Mouse (Mus musculus) midbrain, postnatal 0 days (tissue): Measurements from ENCODE around the gene Tagln2. TPM values are rescaled to one million over a fixed set of nuclear protein-coding genes. Genes with fewer than 3 reads are reported as not detected.
A peak's percentile ranks its signal among the peaks of the same experiment; 100 is the strongest.

Source experiments
- ATAC-seq: fragments of 200-750 bp; cut with Nextera tagmentation; 2 replicates; pipeline ENCODE4 v1.8.0; 2017; ENCODE audit warnings: moderate number of reproducible peaks, mild to moderate bottlenecking, moderate TSS enrichment, moderate library complexity; ENCODE audit not compliant: low FRiP score
- DNase-seq: peaks from one replicate; pipeline ENCODE4 v3.0.0-alpha.2; 2015; ENCODE audit warnings: low spot score
- H3K27ac ChIP-seq: fragments of 300-500 bp; sonication (generic); 2 replicates; pipeline ENCODE4 v1.5.1; 2014; ENCODE audit warnings: low read depth, mild to moderate bottlenecking, low read length, mixed read lengths
- H3K27me3 ChIP-seq: fragments of 300-500 bp; sonication (generic); 2 replicates; pipeline ENCODE4 v1.6.1; 2014; ENCODE audit warnings: low read length, control low read depth, mixed read lengths; ENCODE audit not compliant: insufficient read depth
- H3K36me3 ChIP-seq: fragments of 300-500 bp; sonication (generic); 2 replicates; pipeline ENCODE4 v1.6.1; 2014; ENCODE audit warnings: low read length, control low read depth, mixed read lengths; ENCODE audit not compliant: insufficient read depth
- H3K4me1 ChIP-seq: fragments of 300-500 bp; sonication (generic); 2 replicates; pipeline ENCODE4 v1.6.1; 2014; ENCODE audit warnings: mild to moderate bottlenecking, control low read depth, antibody characterized with exemption, low read length, mixed read lengths; ENCODE audit not compliant: insufficient read depth
- H3K4me2 ChIP-seq: fragments of 300-500 bp; sonication (generic); 2 replicates; pipeline ENCODE4 v1.6.1; 2014; ENCODE audit warnings: low read depth, mild to moderate bottlenecking, low read length, mixed read lengths; ENCODE audit not compliant: poor library complexity, severe bottlenecking
- H3K4me3 ChIP-seq: fragments of 300-500 bp; sonication (generic); 2 replicates; pipeline ENCODE4 v1.5.1; 2014; ENCODE audit warnings: low read depth, mild to moderate bottlenecking, low read length, moderate library complexity
- H3K9ac ChIP-seq: fragments of 300-500 bp; sonication (generic); replicated peaks from 2 replicates; pipeline ENCODE4 v1.6.1; 2014; ENCODE audit warnings: mild to moderate bottlenecking, low read length, moderate library complexity, mixed read lengths; ENCODE audit not compliant: poor library complexity, severe bottlenecking
- H3K9me3 ChIP-seq: fragments of 300-500 bp; sonication (generic); 2 replicates; pipeline ENCODE4 v1.6.1; 2016; ENCODE audit warnings: low read length, control low read depth
- CTCF ChIP-seq: IDR thresholded peaks from 2 replicates; pipeline ENCODE4 v1.5.1; 2016; ENCODE audit warnings: antibody characterized with exemption, mild to moderate bottlenecking
- WGBS: fragments of 180-500 bp; shearing (Covaris S2); extraction: QIAGEN DNeasy Blood & Tissue Kit; methylation state at CpG from one replicate; pipeline ENCODE4 v1.1.7; 2014; 5-methylcytosine and 5-hydroxymethylcytosine counted together
- polyA plus RNA-seq: library from polyadenylated mRNA; unstranded; fragments of >200 nt; fragmentation: Nextera tagmentation; extraction: Ambion mirVana; gene quantifications from 2 replicates; pipeline ENCODE4 v1.2.1, GENCODE M21; 2015
- total RNA-seq: library from RNA; depleted of rRNA; stranded (reverse); fragments of >200 nt; gene quantifications from 2 replicates; pipeline ENCODE4 v1.2.3, GENCODE M21; 2014

Tagln2 gene
- total and polyA plus RNA-seq, 2 experiments from 2014 or later = 36.7 to 41.6 TPM

DNA sequence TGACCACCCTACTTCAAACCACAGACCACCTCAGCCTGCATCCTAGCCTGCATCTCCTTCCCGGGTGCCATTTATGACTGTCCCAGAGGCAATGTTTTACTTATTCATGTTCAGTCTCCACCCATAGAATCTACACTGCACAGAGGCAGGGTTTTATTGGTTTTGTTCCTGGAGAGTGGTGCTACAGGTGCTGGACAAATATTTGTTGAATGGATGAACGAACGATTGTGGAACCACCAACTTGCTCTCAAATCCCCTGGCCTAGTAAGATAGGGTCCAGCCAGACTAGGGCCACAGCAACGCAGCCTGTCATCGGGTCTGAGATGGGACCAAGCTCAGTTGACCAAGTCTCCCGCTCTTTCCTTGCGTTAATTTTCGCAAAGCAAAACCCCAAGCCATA lies 10.1 kb downstream of the Tagln2 start:
- ATAC-seq = no peak
- H3K9me3 ChIP-seq = no peaks in the 10 kb centered on the region
- no peak overlapping the region for H3K4me3 ChIP-seq
- WGBS = 60% methylated on average over 8 of the region's 8 CpGs
- H3K4me1 ChIP-seq = no peaks in the 10 kb centered on the region
- no peak for TF ChIP-seq CTCF
- no peaks in the 10 kb centered on the region for H3K36me3 ChIP-seq
- no peaks in the 10 kb centered on the region for H3K27me3 ChIP-seq
- H3K9ac ChIP-seq = no peak overlapping the region
- no peak overlapping the region for H3K27ac ChIP-seq
- H3K4me2 ChIP-seq = no peak overlapping the region
- DNase-seq = no peak

GRCm38 (mm10) chr1:172510421-172510972 lies 10.7 kb downstream of the Tagln2 start:
- no peak overlapping the region for H3K4me3 ChIP-seq
- DNase-seq (no peak), ATAC-seq (no peak)
- no peak overlapping the region for H3K4me2 ChIP-seq
- 30% methylated on average over 13 of the region's 13 CpGs for WGBS
- no peaks in the 10 kb centered on the region for H3K9me3 ChIP-seq
- no peaks in the 10 kb centered on the region for H3K27me3 ChIP-seq
- H3K36me3 ChIP-seq = no peaks in the 10 kb centered on the region
- no peak for TF ChIP-seq CTCF
- H3K27ac ChIP-seq = no peak overlapping the region
- no peaks in the 10 kb centered on the region for H3K4me1 ChIP-seq
- H3K9ac ChIP-seq = no peak overlapping the region

DNA sequence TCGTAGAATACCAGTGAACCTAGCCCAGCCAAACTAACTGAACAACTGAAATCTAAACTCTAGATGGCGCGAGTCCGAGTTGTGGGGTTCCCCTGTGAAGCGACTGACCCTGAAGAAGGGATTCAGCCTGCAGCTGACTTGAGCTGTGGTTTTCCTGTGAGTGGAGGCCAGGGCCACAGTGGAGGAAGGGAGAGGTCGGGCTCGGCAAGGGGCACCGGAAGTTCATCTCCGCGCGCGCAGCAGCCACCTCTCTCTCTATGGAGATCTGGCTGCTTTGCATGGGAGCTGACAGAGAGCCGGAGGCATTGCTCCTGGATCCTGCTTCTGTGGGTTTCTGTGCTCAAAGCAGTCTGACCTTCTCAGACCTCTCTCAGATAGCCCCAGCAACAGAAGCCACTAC lies 13.1 kb downstream of the Tagln2 start:
- DNase-seq (no peak), ATAC-seq (no peak)
- Histone ChIP-seq H3K4me2 (peak overlapping the region; percentile 3; the same call in 1 of the 2 replicates), H3K4me3 (no peak overlapping the region), H3K9ac (no peak overlapping the region), H3K27ac (no peak overlapping the region), H3K9me3 (no peaks in the 10 kb centered on the region; the same call in 1 of the 2 replicates), H3K36me3 (no peaks in the 10 kb centered on the region), H3K4me1 (no peaks in the 10 kb centered on the region), H3K27me3 (no peaks in the 10 kb centered on the region)
- 34% methylated on average over 13 of the region's 13 CpGs for WGBS
- peak; percentile 48 for TF ChIP-seq CTCF

GRCm38 (mm10) chr1:172513525-172514212 lies 13.8 kb downstream of the Tagln2 start:
- Histone ChIP-seq H3K4me2 (no peak overlapping the region), H3K36me3 (no peaks in the 10 kb centered on the region), H3K27me3 (no peaks in the 10 kb centered on the region), H3K9ac (no peak overlapping the region), H3K4me3 (no peak overlapping the region), H3K9me3 (no peaks in the 10 kb centered on the region; the same call in 1 of the 2 replicates), H3K4me1 (no peaks in the 10 kb centered on the region), H3K27ac (no peak overlapping the region)
- no peak for TF ChIP-seq CTCF
- WGBS = 71% methylated on average over 17 of the region's 17 CpGs
- ATAC-seq (no peak), DNase-seq (no peak)

GRCm38 (mm10) chr1:172514213-172514529 lies 14.3 kb downstream of the Tagln2 start:
- no peak for ATAC-seq
- H3K4me1 ChIP-seq = no peaks in the 10 kb centered on the region
- no peaks in the 10 kb centered on the region; the same call in 1 of the 2 replicates for H3K9me3 ChIP-seq
- no peaks in the 10 kb centered on the region for H3K36me3 ChIP-seq
- H3K27ac ChIP-seq = no peak overlapping the region
- H3K9ac ChIP-seq = no peak overlapping the region
- 74% methylated on average over 4 of the region's 4 CpGs for WGBS
- H3K4me2 ChIP-seq = no peak overlapping the region
- H3K27me3 ChIP-seq = no peaks in the 10 kb centered on the region
- no peak for TF ChIP-seq CTCF
- no peak overlapping the region for H3K4me3 ChIP-seq
- no peak for DNase-seq

DNA sequence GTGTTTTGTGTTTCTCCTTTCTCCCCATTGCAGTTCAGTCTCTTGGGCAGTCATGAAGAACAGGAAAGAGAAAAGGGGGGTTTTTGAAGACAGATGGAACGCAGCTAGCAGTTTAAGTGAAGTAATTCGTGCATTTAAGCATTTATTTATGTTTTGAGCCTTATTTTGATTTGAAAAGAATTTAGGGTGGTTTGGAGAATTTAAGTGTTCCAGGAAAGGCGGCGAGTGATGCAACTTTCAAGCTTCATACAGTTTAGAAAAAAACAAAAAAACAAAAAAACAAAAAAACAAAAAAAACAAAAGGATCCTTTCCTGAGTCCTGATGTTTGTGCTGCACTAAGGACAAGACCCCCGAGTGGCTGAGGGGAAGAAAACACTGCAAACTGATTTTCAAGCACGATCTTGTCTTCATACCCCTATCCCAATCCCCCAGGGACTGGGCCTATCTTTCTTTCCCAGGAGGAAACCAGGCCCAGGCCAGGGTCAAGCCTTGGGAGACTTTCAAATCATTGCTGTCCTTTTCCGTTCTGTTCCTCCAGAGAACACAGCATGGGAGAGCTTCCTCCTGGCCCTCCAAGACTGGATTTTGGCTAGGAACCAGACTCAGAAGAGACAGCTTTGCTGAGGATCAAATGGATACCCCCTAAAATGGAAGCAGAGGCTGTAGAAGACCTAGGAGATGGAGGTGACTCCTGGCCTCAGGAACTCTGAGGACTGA lies 14.9 kb downstream of the Tagln2 start:
- Histone ChIP-seq H3K27ac (no peak overlapping the region), H3K9ac (no peak overlapping the region), H3K27me3 (no peaks in the 10 kb centered on the region), H3K4me1 (no peaks in the 10 kb centered on the region), H3K4me3 (no peak overlapping the region), H3K4me2 (no peak overlapping the region), H3K36me3 (no peaks in the 10 kb centered on the region), H3K9me3 (no peaks in the 10 kb centered on the region; the same call in 1 of the 2 replicates)
- no peak for ATAC-seq
- no peak for TF ChIP-seq CTCF
- 81% methylated on average over 7 of the region's 7 CpGs for WGBS
- no peak for DNase-seq
